Mouse (Mus musculus) neural tube, embryonic 13.5 days (tissue): ENCODE measurements around the gene Ado. TPM values are rescaled to one million over a fixed set of nuclear protein-coding genes. Genes with fewer than 3 reads are reported as not detected.

Source experiments
- ATAC-seq: fragments of 200-750 bp; cut with Nextera tagmentation; 2 replicates; pipeline ENCODE4 v1.8.0; 2017; ENCODE audit warnings: low read depth, mild to moderate bottlenecking, moderate TSS enrichment, moderate library complexity
- H3K27ac ChIP-seq: fragments of 300-500 bp; sonication (generic); replicated peaks from 2 replicates; pipeline ENCODE4 v1.5.1; 2015; ENCODE audit warnings: moderate library complexity, mild to moderate bottlenecking, inconsistent platforms
- H3K27me3 ChIP-seq: fragments of 300-500 bp; sonication (generic); 2 replicates; pipeline ENCODE4 v1.6.1; 2015; ENCODE audit warnings: mild to moderate bottlenecking, inconsistent platforms
- H3K36me3 ChIP-seq: fragments of 300-500 bp; sonication (generic); 2 replicates; pipeline ENCODE4 v1.6.1; 2015; ENCODE audit warnings: mild to moderate bottlenecking, inconsistent platforms
- H3K4me1 ChIP-seq: fragments of 300-500 bp; sonication (generic); replicated peaks from 2 replicates; pipeline ENCODE4 v1.6.1; 2015; ENCODE audit warnings: inconsistent platforms
- H3K4me2 ChIP-seq: fragments of 300-500 bp; sonication (generic); 2 replicates; pipeline ENCODE4 v1.6.1; 2015; ENCODE audit warnings: inconsistent platforms, mild to moderate bottlenecking, moderate library complexity
- H3K4me3 ChIP-seq: fragments of 300-500 bp; sonication (generic); 2 replicates; pipeline ENCODE4 v1.5.1; 2015; ENCODE audit warnings: mild to moderate bottlenecking, inconsistent platforms
- H3K9ac ChIP-seq: fragments of 300-500 bp; sonication (generic); 2 replicates; pipeline ENCODE4 v1.6.1; 2015; ENCODE audit warnings: moderate library complexity, mild to moderate bottlenecking, inconsistent platforms
- H3K9me3 ChIP-seq: fragments of 300-500 bp; sonication (generic); 2 replicates; pipeline ENCODE4 v1.6.1; 2016; ENCODE audit warnings: inconsistent platforms
- WGBS: fragments of 180-500 bp; shearing (Covaris S2); methylation state at CpG from one replicate; pipeline ENCODE4 v1.1.7; 2015; 5-methylcytosine and 5-hydroxymethylcytosine counted together
- polyA plus RNA-seq: library from polyadenylated mRNA; unstranded; fragments of >200 nt; fragmentation: Nextera tagmentation; extraction: Ambion mirVana; gene quantifications from 2 replicates; pipeline ENCODE4 v1.2.1, GENCODE M21; 2015

Ado gene
- polyA plus RNA-seq, result 92.6 and 95.9 TPM in 2 replicates

DNA sequence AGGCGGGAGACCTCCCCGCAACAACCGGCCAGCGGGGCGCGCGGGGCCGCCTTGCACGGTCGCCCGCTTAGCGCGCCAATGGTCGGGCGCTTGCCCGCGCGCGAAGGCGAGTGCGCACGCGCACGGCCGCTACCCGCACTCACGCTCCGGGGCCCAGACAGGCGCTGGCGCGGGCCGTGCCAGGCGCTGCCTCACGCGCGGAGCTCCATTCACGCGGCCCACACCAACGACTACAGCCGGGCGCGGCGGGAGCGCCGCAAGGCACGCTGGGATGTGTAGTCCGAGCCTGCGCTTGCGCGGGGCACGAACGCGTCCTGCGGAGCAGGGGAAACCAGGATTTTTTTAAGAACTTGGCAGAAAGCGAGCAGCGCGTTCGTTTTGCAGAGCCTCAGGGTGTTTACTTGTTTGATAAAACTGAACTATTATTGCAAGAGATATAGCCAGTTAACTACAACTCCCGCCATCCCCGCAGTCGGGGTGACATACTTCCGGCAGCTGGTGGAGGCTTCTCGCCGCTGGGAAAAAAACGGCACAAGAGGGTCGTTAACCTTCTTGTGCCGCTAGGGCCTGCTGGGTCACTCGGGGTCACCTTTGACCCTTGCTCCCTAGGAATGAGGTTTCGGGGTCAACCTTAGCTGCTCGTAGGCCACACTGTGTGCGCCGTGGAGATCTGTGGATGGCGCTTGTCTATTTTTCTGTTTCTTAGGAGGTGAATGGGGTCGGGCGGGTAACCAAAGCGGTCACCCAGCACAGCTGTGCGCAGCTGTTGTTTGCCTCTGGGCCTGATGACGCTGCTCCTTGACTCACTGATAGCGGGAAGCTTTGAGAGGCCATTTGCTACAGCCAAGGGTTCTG, at the start of gene Ado:
Gene Ado, minus strand, starts transcription at position 79 of the 855 bp plus-strand sequence.
- peak within 1 kb of the TSS; percentile 83 for H3K4me3 ChIP-seq
- H3K9me3 ChIP-seq, result no peaks in the 10 kb centered on the region
- 0 out of 2 replicates have a peak, but pooled peaks cover 3% of the 10 kb centered on the region for H3K36me3 ChIP-seq
- H3K4me1 ChIP-seq, result peaks cover 40% of the 10 kb centered on the region
- H3K9ac ChIP-seq, result peak within 1 kb of the TSS; percentile 85
- H3K27ac ChIP-seq, result peak within 1 kb of the TSS; percentile 97
- peaks cover 37% of the 10 kb centered on the region for H3K27me3 ChIP-seq
- WGBS, result under 1% methylated on average over 62 of the region's 79 CpGs
- peak within 1 kb of the TSS; percentile 96 for H3K4me2 ChIP-seq
- ATAC-seq, result peak; percentile 98

DNA sequence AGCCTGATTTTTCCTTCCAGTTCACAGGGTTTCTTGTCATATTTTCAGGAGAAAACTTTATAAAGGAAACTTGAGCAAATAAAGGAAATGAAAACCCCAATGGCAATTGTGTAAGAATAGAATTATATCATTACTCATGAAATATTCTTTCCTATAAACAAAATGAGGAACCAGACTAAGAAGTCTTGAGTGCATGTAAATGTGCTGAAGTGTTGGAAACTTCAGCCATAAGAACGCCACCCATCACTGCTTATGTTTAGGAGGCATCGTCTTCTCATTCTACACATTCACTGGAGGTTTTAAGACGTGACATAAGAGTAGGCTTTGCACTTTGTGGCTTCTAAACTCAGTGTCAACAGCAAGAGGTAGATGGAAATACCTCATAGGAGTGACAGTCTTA, 46.5 kb upstream of the Ado start:
- no peak for ATAC-seq
- Histone ChIP-seq H3K9me3 (no peaks in the 10 kb centered on the region), H3K9ac (no peak overlapping the region), H3K4me1 (no peaks in the 10 kb centered on the region), H3K4me2 (no peak overlapping the region), H3K36me3 (no peaks in the 10 kb centered on the region), H3K27ac (no peak overlapping the region), H3K4me3 (no peak overlapping the region), H3K27me3 (no peaks in the 10 kb centered on the region)
- WGBS, result 81% methylated on average over 3 of the region's 3 CpGs

GRCm38 (mm10) chr10:67585873-67586610, 37.3 kb upstream of the Ado start:
- ATAC-seq, result no peak
- Histone ChIP-seq H3K4me3 (no peak overlapping the region), H3K4me1 (no peaks in the 10 kb centered on the region), H3K4me2 (no peak overlapping the region), H3K9ac (no peak overlapping the region), H3K9me3 (no peaks in the 10 kb centered on the region), H3K36me3 (no peaks in the 10 kb centered on the region), H3K27me3 (no peaks in the 10 kb centered on the region), H3K27ac (no peak overlapping the region)
- 79% methylated on average over 18 of the region's 18 CpGs for WGBS

DNA sequence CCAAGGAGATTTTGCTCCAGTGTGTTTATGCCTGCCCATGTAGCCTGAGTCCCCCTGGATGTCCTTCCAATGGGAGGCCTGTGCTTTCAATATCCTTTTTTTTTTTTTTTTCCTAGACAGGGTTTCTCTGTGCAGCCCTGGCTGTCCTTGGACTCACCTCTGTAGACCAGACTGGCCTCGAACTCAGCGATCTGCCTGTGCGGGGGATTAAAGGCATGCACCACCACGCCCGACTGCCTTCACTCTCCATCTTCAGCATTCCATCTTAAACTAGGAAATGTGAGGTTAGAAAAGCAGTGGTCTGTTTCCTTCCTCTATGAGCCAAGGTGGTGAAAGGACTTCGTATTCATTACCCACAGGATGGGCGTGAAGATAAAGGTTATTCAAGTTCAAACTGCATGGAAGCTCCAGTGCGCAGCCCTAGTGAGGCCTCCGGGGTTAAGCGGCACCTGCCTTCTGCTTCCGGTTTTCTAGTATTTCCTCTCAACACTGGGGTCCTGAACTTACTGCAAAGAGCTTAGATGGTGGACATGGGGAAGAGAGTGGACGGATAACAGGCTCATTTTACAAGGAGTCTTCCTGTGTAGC, 33.0 kb upstream of the Ado start:
- WGBS, result 88% methylated on average over 12 of the region's 12 CpGs
- Histone ChIP-seq H3K9me3 (no peaks in the 10 kb centered on the region), H3K4me3 (no peak overlapping the region), H3K36me3 (no peaks in the 10 kb centered on the region), H3K9ac (no peak overlapping the region), H3K4me2 (no peak overlapping the region), H3K27me3 (no peaks in the 10 kb centered on the region), H3K4me1 (no peaks in the 10 kb centered on the region), H3K27ac (no peak overlapping the region)
- ATAC-seq, result no peak

DNA sequence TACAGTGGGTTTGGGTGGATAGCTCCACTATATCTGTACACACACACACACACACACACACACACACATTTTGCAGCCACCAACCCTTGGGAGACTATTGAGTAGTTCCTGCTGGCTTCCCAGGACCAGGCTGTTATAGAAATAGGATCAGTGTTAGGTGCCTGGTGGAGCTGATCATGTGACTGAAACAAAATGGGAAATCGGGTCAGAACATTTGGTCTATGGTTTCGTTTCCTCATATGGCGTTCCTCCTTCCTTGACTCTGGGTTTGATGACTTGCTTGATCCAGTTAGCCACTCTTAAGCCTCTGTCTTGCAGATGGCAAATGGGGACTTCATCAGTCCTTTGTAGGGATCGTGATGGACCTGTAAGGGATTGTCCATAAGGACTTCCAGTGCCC, 31.1 kb upstream of the Ado start:
- 89% methylated on average over 4 of the region's 4 CpGs for WGBS
- H3K9ac ChIP-seq, result no peak overlapping the region
- no peak overlapping the region for H3K27ac ChIP-seq
- H3K9me3 ChIP-seq, result no peaks in the 10 kb centered on the region
- H3K4me2 ChIP-seq, result no peak overlapping the region
- no peak overlapping the region for H3K4me3 ChIP-seq
- H3K27me3 ChIP-seq, result no peaks in the 10 kb centered on the region
- H3K36me3 ChIP-seq, result no peaks in the 10 kb centered on the region
- no peak for ATAC-seq
- no peaks in the 10 kb centered on the region for H3K4me1 ChIP-seq

GRCm38 (mm10) chr10:67573310-67573709, 24.6 kb upstream of the Ado start:
- no peak overlapping the region for H3K4me2 ChIP-seq
- WGBS, result 52% methylated on average over 8 of the region's 8 CpGs
- H3K27me3 ChIP-seq, result peaks cover 16% of the 10 kb centered on the region
- no peak overlapping the region for H3K4me3 ChIP-seq
- H3K9ac ChIP-seq, result no peak overlapping the region
- H3K36me3 ChIP-seq, result no peaks in the 10 kb centered on the region
- no peaks in the 10 kb centered on the region for H3K9me3 ChIP-seq
- peaks cover 6% of the 10 kb centered on the region; the same call in 1 of the 2 replicates for H3K4me1 ChIP-seq
- H3K27ac ChIP-seq, result no peak overlapping the region
- no peak for ATAC-seq

DNA sequence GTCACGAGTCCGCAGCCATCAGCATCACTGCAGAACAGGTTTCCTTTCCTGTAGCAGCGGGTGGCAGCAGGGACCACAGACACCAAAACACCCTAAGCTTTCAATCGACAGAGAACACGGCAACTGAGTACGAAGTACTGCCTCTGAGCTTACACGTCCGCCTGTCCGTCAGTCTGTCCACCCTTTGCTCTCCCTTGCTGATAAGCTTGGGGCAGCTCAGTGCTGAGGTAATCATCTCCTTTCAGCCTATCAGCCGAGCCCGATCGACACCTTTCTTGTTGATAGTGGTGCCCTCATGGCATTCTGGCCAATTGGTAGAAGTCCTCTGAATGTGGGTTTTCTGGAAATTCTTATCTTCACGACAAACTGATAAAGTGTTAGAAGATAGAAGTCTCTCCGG, 22.7 kb upstream of the Ado start:
- WGBS, result 93% methylated on average over 14 of the region's 14 CpGs
- no peaks in the 10 kb centered on the region for H3K9me3 ChIP-seq
- no peak overlapping the region for H3K27ac ChIP-seq

GRCm38 (mm10) chr10:67569539-67569938, 20.8 kb upstream of the Ado start:
- peaks cover 47% of the 10 kb centered on the region for H3K27me3 ChIP-seq
- no peak overlapping the region for H3K4me2 ChIP-seq
- H3K36me3 ChIP-seq, result no peaks in the 10 kb centered on the region
- ATAC-seq, result no peak
- peaks cover 6% of the 10 kb centered on the region; the same call in 1 of the 2 replicates for H3K4me1 ChIP-seq
- H3K27ac ChIP-seq, result no peak overlapping the region
- H3K9me3 ChIP-seq, result no peaks in the 10 kb centered on the region
- no peak overlapping the region for H3K4me3 ChIP-seq
- 82% methylated on average over 7 of the region's 7 CpGs for WGBS
- no peak overlapping the region for H3K9ac ChIP-seq

More for the DNA sequence above, 22.7 kb upstream of the Ado start:
- H3K4me3 ChIP-seq, result no peak overlapping the region
- ATAC-seq, result no peak
- H3K27me3 ChIP-seq, result peaks cover 29% of the 10 kb centered on the region
- H3K36me3 ChIP-seq, result no peaks in the 10 kb centered on the region
- peaks cover 6% of the 10 kb centered on the region; the same call in 1 of the 2 replicates for H3K4me1 ChIP-seq
- no peak overlapping the region for H3K4me2 ChIP-seq
- no peak overlapping the region for H3K9ac ChIP-seq

- WGBS, result 47% methylated on average over 8 of the region's 8 CpGs
Observed at GRCm38 (mm10) chr10:67566104-67566503, 17.3 kb upstream of the Ado start.

DNA sequence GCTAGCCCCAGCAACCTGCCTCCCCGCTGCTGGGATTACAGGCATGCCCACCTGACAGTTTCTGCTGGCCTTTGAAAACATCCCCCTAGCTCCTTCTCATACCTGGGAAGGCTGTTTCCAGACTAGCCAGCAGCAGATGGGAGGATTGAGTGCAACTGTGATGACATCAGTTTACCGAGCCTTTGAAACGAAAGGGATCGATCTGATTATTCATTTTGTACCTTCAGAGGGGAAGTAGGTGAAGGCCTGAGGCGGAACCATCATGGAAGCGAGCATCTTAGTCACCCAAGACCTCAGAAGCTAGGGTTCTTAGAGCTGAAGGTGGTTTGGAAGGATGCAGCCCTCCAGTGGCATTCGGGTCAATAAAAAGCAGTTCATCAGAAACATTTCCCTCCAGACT, 15.8 kb upstream of the Ado start:
- 89% methylated on average over 7 of the region's 7 CpGs for WGBS
- Histone ChIP-seq H3K4me1 (peaks cover 11% of the 10 kb centered on the region), H3K9ac (no peak overlapping the region), H3K4me2 (no peak overlapping the region), H3K4me3 (no peak overlapping the region), H3K9me3 (no peaks in the 10 kb centered on the region), H3K27ac (no peak overlapping the region), H3K27me3 (peaks cover 86% of the 10 kb centered on the region), H3K36me3 (no peaks in the 10 kb centered on the region)
- no peak for ATAC-seq

More at GRCm38 (mm10) chr10:67566104-67566503, 17.3 kb upstream of the Ado start:
- H3K36me3 ChIP-seq, result no peaks in the 10 kb centered on the region
- H3K4me1 ChIP-seq, result no peaks in the 10 kb centered on the region
- no peak overlapping the region for H3K4me3 ChIP-seq
- no peak overlapping the region for H3K27ac ChIP-seq
- H3K4me2 ChIP-seq, result no peak overlapping the region
- H3K9ac ChIP-seq, result no peak overlapping the region
- ATAC-seq, result no peak
- no peaks in the 10 kb centered on the region for H3K9me3 ChIP-seq
- H3K27me3 ChIP-seq, result peaks cover 81% of the 10 kb centered on the region

GRCm38 (mm10) chr10:67561185-67561584, 12.4 kb upstream of the Ado start:
- Histone ChIP-seq H3K4me1 (peaks cover 18% of the 10 kb centered on the region), H3K27me3 (peaks cover 92% of the 10 kb centered on the region), H3K4me2 (no peak overlapping the region), H3K36me3 (no peaks in the 10 kb centered on the region), H3K27ac (no peak overlapping the region), H3K9ac (no peak overlapping the region), H3K9me3 (peaks cover 10% of the 10 kb centered on the region; the same call in 1 of the 2 replicates), H3K4me3 (no peak overlapping the region)
- no peak for ATAC-seq
- 69% methylated on average over 1 of the region's 1 CpGs for WGBS
